Mouse (Mus musculus): Measurements from ENCODE around the gene Ppp4r4.

GRCm38 (mm10) chr12:103615141-103615540, 83.1 kb downstream of the Ppp4r4 start:
- TF ChIP-seq CTCF (IDR thresholded peaks at IDR 0.05) (no peak), EP300 (IDR thresholded peaks at IDR 0.05) (no peak)
